Mouse (Mus musculus) ES-Bruce4 (cell line): Measurements from ENCODE around the gene Ino80. TPM values are rescaled to one million over a fixed set of nuclear protein-coding genes. Genes with fewer than 3 reads are reported as not detected.

Experiments
- H3K27ac ChIP-seq: 2 replicates; pipeline ENCODE4 v1.5.1; 2012; ENCODE audit warnings: low read length, inconsistent platforms; ENCODE audit not compliant: insufficient read depth
- H3K27me3 ChIP-seq: 2 replicates; pipeline ENCODE4 v1.6.1; 2012; ENCODE audit warnings: mild to moderate bottlenecking, low read length, inconsistent platforms; ENCODE audit not compliant: control insufficient read depth, poor library complexity, insufficient read depth, severe bottlenecking
- H3K36me3 ChIP-seq: 2 replicates; pipeline ENCODE4 v1.6.1; 2012; ENCODE audit warnings: inconsistent platforms, mild to moderate bottlenecking, low read length, moderate library complexity; ENCODE audit not compliant: control insufficient read depth, poor library complexity, insufficient read depth, severe bottlenecking
- H3K4me1 ChIP-seq: one replicate; pipeline ENCODE4 v1.8.1; 2011; ENCODE audit warnings: low read length; ENCODE audit not compliant: control insufficient read depth, insufficient read depth
- H3K4me3 ChIP-seq: 2 replicates; pipeline ENCODE4 v1.5.1; 2011; ENCODE audit warnings: low read depth, mild to moderate bottlenecking, low read length
- H3K9ac ChIP-seq: 2 replicates; pipeline ENCODE4 v1.6.1; 2012; ENCODE audit warnings: low read depth, mild to moderate bottlenecking, inconsistent platforms; ENCODE audit not compliant: poor library complexity, severe bottlenecking
- H3K9me3 ChIP-seq: replicated peaks from 2 replicates; pipeline ENCODE4 v1.6.1; 2012; ENCODE audit warnings: mild to moderate bottlenecking, low read length, inconsistent platforms; ENCODE audit not compliant: control insufficient read depth, poor library complexity, insufficient read depth, severe bottlenecking
- CTCF ChIP-seq: IDR thresholded peaks from one replicate; pipeline ENCODE4 v1.8.1; 2011; ENCODE audit warnings: low read depth, low read length
- EP300 ChIP-seq: IDR thresholded peaks from 2 replicates; pipeline ENCODE4 v1.6.1; 2011; ENCODE audit warnings: low read depth, low read length; ENCODE audit not compliant: insufficient read depth
- POLR2A ChIP-seq: IDR thresholded peaks from one replicate; pipeline ENCODE4 v1.8.1; 2011; ENCODE audit warnings: low read length; ENCODE audit not compliant: insufficient read depth
- polyA plus RNA-seq: library from polyadenylated mRNA; stranded (reverse); fragments of >200 nt; gene quantifications from 2 replicates; pipeline ENCODE4 v1.2.4, GENCODE M21; 2011; ENCODE audit warnings: low read depth; ENCODE audit not compliant: missing spikeins, insufficient read depth, insufficient read length

The Ino80 gene
- polyA plus RNA-seq, 1 experiment, result 27.8 TPM

DNA sequence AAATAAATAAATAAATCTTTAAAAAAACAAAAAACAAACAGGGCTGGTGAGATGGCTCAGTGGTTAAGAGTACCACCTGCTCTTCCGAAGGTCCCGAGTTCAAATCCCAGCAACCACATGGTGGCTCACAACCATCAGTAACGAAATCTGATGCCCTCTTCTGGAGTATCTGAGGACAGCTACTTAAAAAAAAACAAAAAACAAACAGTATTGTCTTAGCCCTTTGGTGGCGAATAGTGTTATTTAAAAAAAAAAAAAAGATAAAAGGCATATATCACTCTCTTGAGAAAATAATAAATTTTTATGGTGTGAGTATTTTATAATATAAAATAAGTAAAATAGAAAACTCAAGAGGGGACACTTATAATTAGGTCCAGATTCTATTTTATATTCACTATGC, 41.0 kb downstream of the Ino80 start:
- Histone ChIP-seq H3K9ac (no peak overlapping the region), H3K4me1 (no peaks in the 10 kb centered on the region), H3K4me3 (no peak overlapping the region), H3K27me3 (no peaks in the 10 kb centered on the region), H3K36me3 (peaks cover 20% of the 10 kb centered on the region), H3K27ac (no peak overlapping the region), H3K9me3 (no peaks in the 10 kb centered on the region)
- TF ChIP-seq CTCF, result no peak
- no peak for TF ChIP-seq EP300
- TF ChIP-seq POLR2A, result no peak

DNA sequence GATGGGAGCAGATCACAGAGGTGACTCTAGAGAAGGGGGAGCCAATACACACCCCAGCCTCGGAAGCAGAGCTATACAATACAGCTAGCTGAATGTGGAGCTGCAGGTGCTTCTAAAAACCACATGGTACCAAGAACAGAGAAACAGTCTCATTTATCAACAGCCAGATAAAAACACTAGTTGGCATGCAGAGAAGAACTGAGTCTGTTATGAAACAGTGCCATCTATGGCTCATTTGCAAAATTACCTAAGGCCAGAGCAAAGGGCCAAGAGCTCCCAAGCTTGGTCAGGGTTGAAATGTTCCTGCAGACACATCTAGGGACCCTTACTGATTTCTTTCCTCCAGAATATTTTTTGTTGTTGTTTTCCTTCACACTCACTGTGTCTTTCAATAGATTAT, 63.7 kb downstream of the Ino80 start:
- no peak for TF ChIP-seq POLR2A
- TF ChIP-seq EP300, result no peak
- TF ChIP-seq CTCF, result no peak
- H3K4me1 ChIP-seq, result no peaks in the 10 kb centered on the region
- H3K36me3 ChIP-seq, result peaks cover 29% of the 10 kb centered on the region
- no peak overlapping the region for H3K4me3 ChIP-seq
- no peak overlapping the region for H3K9ac ChIP-seq
- H3K27ac ChIP-seq, result no peak overlapping the region
- H3K27me3 ChIP-seq, result no peaks in the 10 kb centered on the region
- H3K9me3 ChIP-seq, result no peaks in the 10 kb centered on the region

GRCm38 (mm10) chr2:119411674-119412073, 65.8 kb downstream of the Ino80 start:
- H3K36me3 ChIP-seq, result peaks cover 34% of the 10 kb centered on the region
- H3K9me3 ChIP-seq, result no peaks in the 10 kb centered on the region
- peaks cover 1% of the 10 kb centered on the region for H3K4me1 ChIP-seq
- no peaks in the 10 kb centered on the region for H3K27me3 ChIP-seq
- no peak overlapping the region for H3K4me3 ChIP-seq
- no peak for TF ChIP-seq CTCF
- no peak for TF ChIP-seq POLR2A
- no peak for TF ChIP-seq EP300
- H3K27ac ChIP-seq, result no peak overlapping the region
- no peak overlapping the region for H3K9ac ChIP-seq

- Histone ChIP-seq H3K4me3 (no peak overlapping the region), H3K4me1 (peaks cover 1% of the 10 kb centered on the region), H3K9ac (no peak overlapping the region), H3K27me3 (no peaks in the 10 kb centered on the region), H3K27ac (no peak overlapping the region), H3K36me3 (peaks cover 35% of the 10 kb centered on the region), H3K9me3 (no peaks in the 10 kb centered on the region)
- TF ChIP-seq CTCF (no peak), POLR2A (no peak), EP300 (no peak)
Observed at GRCm38 (mm10) chr2:119411016-119411415, 66.5 kb downstream of the Ino80 start.

- peaks cover 1% of the 10 kb centered on the region for H3K4me1 ChIP-seq
- peaks cover 35% of the 10 kb centered on the region for H3K36me3 ChIP-seq
- no peaks in the 10 kb centered on the region for H3K9me3 ChIP-seq
- no peaks in the 10 kb centered on the region for H3K27me3 ChIP-seq
- H3K4me3 ChIP-seq, result no peak overlapping the region
- no peak overlapping the region for H3K9ac ChIP-seq
- H3K27ac ChIP-seq, result no peak overlapping the region
- TF ChIP-seq EP300 (no peak), CTCF (no peak), POLR2A (no peak)
Observed at GRCm38 (mm10) chr2:119408733-119409132, 68.8 kb downstream of the Ino80 start.

GRCm38 (mm10) chr2:119408278-119408677, 69.2 kb downstream of the Ino80 start:
- TF ChIP-seq POLR2A, result no peak
- TF ChIP-seq CTCF, result no peak
- no peak for TF ChIP-seq EP300
- Histone ChIP-seq H3K9ac (no peak overlapping the region), H3K27ac (no peak overlapping the region), H3K4me1 (peaks cover 1% of the 10 kb centered on the region), H3K9me3 (no peaks in the 10 kb centered on the region), H3K27me3 (no peaks in the 10 kb centered on the region), H3K36me3 (peaks cover 35% of the 10 kb centered on the region), H3K4me3 (no peak overlapping the region)

DNA sequence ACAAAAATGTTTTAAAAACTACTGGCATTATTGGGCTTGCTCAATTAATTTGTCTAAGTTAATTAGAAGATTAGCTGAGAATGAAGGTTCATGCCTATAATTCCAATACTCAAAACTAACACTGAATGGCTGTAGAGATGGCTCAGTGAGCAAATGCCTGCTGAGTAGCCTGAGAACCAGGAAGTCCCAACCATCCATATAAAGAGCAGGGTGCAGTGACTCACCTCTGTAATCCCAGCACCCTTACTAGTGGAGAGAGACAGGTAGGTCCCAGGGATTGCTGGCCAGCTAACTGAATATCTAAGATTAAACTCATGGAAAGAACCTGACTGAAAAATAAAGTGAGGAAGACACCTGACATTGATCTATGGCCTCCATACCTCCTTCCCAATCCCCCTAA, 78.2 kb downstream of the Ino80 start:
- Histone ChIP-seq H3K36me3 (peaks cover 9% of the 10 kb centered on the region), H3K27ac (no peak overlapping the region), H3K9ac (no peak overlapping the region), H3K9me3 (no peaks in the 10 kb centered on the region), H3K4me3 (no peak overlapping the region), H3K4me1 (no peaks in the 10 kb centered on the region), H3K27me3 (no peaks in the 10 kb centered on the region)
- TF ChIP-seq EP300 (no peak), POLR2A (no peak)
